Mouse (Mus musculus): ENCODE data around the gene Kcp.

DNA sequence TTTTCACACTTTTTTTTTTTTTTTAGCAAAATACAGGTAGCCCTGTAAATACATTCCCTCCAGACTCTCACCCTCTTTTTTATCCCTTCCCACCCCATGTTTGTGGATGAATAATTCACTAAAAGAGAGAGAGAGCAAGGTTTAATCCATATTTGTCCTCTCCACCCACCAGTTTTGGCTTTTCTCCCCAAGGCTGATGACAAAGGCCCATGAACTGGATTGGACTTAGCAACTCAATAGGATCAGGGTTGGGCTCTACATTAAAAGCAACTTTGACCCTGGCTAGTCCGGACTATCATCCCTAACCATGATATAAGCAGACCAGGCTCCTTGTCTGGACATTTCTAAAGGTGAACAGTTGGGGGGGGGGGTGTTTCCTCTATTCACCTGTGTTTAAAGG, 33.2 kb upstream of the Kcp start:
- TF ChIP-seq CHD2 (IDR thresholded peaks at IDR 0.05; ENCODE audit: low read depth, low read length) (no peak), HCFC1 (IDR thresholded peaks at IDR 0.05; ENCODE audit: borderline replicate concordance, insufficient read depth, low read length) (no peak), MAFK (IDR thresholded peaks at IDR 0.05; ENCODE audit: insufficient read depth, low read depth, low read length) (no peak), ZC3H11A (IDR thresholded peaks at IDR 0.05; ENCODE audit: borderline replicate concordance, low read depth, low read length) (no peak), ZNF384 (IDR thresholded peaks at IDR 0.05; ENCODE audit: low read depth, low read length) (no peak)
